Mouse (Mus musculus): Measurements from ENCODE around the gene Neo1.
A peak's percentile ranks its signal among the peaks of the same experiment; 100 is the strongest.
"Not testable (repeated sequence)": the region's sequence is repeated elsewhere in the genome, so short reads cannot be mapped to it uniquely, and the experiment has no call there.

The Neo1 gene

GRCm38 (mm10) chr9:59035342-59036158 lies 691 bp downstream of the Neo1 start:
- H3K27me3 ChIP-seq (ENCODE audit: control insufficient read depth, insufficient read depth, low read length, poor library complexity, severe bottlenecking) = no peaks in the 10 kb centered on the region
- no peaks in the 10 kb centered on the region for H3K36me3 ChIP-seq (ENCODE audit: control insufficient read depth, insufficient read depth, low read length, poor library complexity, severe bottlenecking)
- DNase-seq (ENCODE audit: low read depth, low spot score) = no peak

- Histone ChIP-seq H3K36me3 (ENCODE audit: control insufficient read depth, insufficient read depth, low read length, poor library complexity, severe bottlenecking) (no peaks in the 10 kb centered on the region), H3K27me3 (ENCODE audit: control insufficient read depth, insufficient read depth, low read length, poor library complexity, severe bottlenecking) (no peaks in the 10 kb centered on the region)
- DNase-seq (ENCODE audit: low read depth, low spot score) = no peak
Measured at GRCm38 (mm10) chr9:59034836-59035235, 1.4 kb downstream of the Neo1 start.

GRCm38 (mm10) chr9:59033492-59033891 lies 2.7 kb downstream of the Neo1 start:
- no peaks in the 10 kb centered on the region for H3K36me3 ChIP-seq (ENCODE audit: control insufficient read depth, insufficient read depth, low read length, poor library complexity, severe bottlenecking)
- no peak for DNase-seq (ENCODE audit: low read depth, low spot score)

GRCm38 (mm10) chr9:59024245-59024844 lies 11.9 kb downstream of the Neo1 start:
- no peak for DNase-seq (ENCODE audit: low read depth, low spot score)
- Histone ChIP-seq H3K27me3 (ENCODE audit: control insufficient read depth, insufficient read depth, low read length, poor library complexity, severe bottlenecking) (no peaks in the 10 kb centered on the region), H3K36me3 (ENCODE audit: control insufficient read depth, insufficient read depth, low read length, poor library complexity, severe bottlenecking) (no peaks in the 10 kb centered on the region)

More at GRCm38 (mm10) chr9:59033492-59033891, 2.7 kb downstream of the Neo1 start:
- no peaks in the 10 kb centered on the region for H3K27me3 ChIP-seq (ENCODE audit: control insufficient read depth, insufficient read depth, low read length, poor library complexity, severe bottlenecking)

GRCm38 (mm10) chr9:59016060-59016719 lies 20.1 kb downstream of the Neo1 start:
- Histone ChIP-seq H3K27me3 (ENCODE audit: control insufficient read depth, insufficient read depth, low read length, poor library complexity, severe bottlenecking) (no peaks in the 10 kb centered on the region; the same call in 1 of the 2 replicates), H3K36me3 (ENCODE audit: control insufficient read depth, insufficient read depth, low read length, poor library complexity, severe bottlenecking) (no peaks in the 10 kb centered on the region)
- no peak for DNase-seq (ENCODE audit: low read depth, low spot score)

GRCm38 (mm10) chr9:59013365-59013764 lies 22.9 kb downstream of the Neo1 start:
- H3K36me3 ChIP-seq (ENCODE audit: control insufficient read depth, insufficient read depth, low read length, poor library complexity, severe bottlenecking) = no peaks in the 10 kb centered on the region
- no peaks in the 10 kb centered on the region; the same call in 1 of the 2 replicates for H3K27me3 ChIP-seq (ENCODE audit: control insufficient read depth, insufficient read depth, low read length, poor library complexity, severe bottlenecking)
- DNase-seq (ENCODE audit: low read depth, low spot score) = peak; percentile 31

GRCm38 (mm10) chr9:58989255-58989928 lies 46.8 kb downstream of the Neo1 start:
- H3K27me3 ChIP-seq (ENCODE audit: control insufficient read depth, insufficient read depth, low read length, poor library complexity, severe bottlenecking) = no peaks in the 10 kb centered on the region
- no peaks in the 10 kb centered on the region for H3K36me3 ChIP-seq (ENCODE audit: control insufficient read depth, insufficient read depth, low read length, poor library complexity, severe bottlenecking)
- no peak for DNase-seq (ENCODE audit: low read depth, low spot score)

- DNase-seq (ENCODE audit: low read depth, low spot score) = no peak
- no peaks in the 10 kb centered on the region for H3K27me3 ChIP-seq (ENCODE audit: control insufficient read depth, insufficient read depth, low read length, poor library complexity, severe bottlenecking)
- H3K36me3 ChIP-seq (ENCODE audit: control insufficient read depth, insufficient read depth, low read length, poor library complexity, severe bottlenecking) = no peaks in the 10 kb centered on the region
Measured at GRCm38 (mm10) chr9:58979034-58979433, 57.2 kb downstream of the Neo1 start.

GRCm38 (mm10) chr9:58971154-58971553 lies 65.1 kb downstream of the Neo1 start:
- not testable (repeated sequence) for H3K36me3 ChIP-seq (ENCODE audit: control insufficient read depth, insufficient read depth, low read length, poor library complexity, severe bottlenecking); H3K27me3 ChIP-seq (ENCODE audit: control insufficient read depth, insufficient read depth, low read length, poor library complexity, severe bottlenecking); DNase-seq (ENCODE audit: low read depth, low spot score)

- Histone ChIP-seq H3K36me3 (ENCODE audit: control insufficient read depth, insufficient read depth, low read length, poor library complexity, severe bottlenecking) (no peaks in the 10 kb centered on the region), H3K27me3 (ENCODE audit: control insufficient read depth, insufficient read depth, low read length, poor library complexity, severe bottlenecking) (no peaks in the 10 kb centered on the region)
- no peak for DNase-seq (ENCODE audit: low read depth, low spot score)
Measured at GRCm38 (mm10) chr9:58967371-58967770, 68.9 kb downstream of the Neo1 start.

GRCm38 (mm10) chr9:58955507-58955906 lies 80.7 kb downstream of the Neo1 start:
- no peak for DNase-seq (ENCODE audit: low read depth, low spot score)
- no peaks in the 10 kb centered on the region for H3K27me3 ChIP-seq (ENCODE audit: control insufficient read depth, insufficient read depth, low read length, poor library complexity, severe bottlenecking)
- H3K36me3 ChIP-seq (ENCODE audit: control insufficient read depth, insufficient read depth, low read length, poor library complexity, severe bottlenecking) = no peaks in the 10 kb centered on the region

GRCm38 (mm10) chr9:58945910-58946309 lies 90.3 kb downstream of the Neo1 start:
- DNase-seq (ENCODE audit: low read depth, low spot score); H3K27me3 ChIP-seq (ENCODE audit: control insufficient read depth, insufficient read depth, low read length, poor library complexity, severe bottlenecking): not testable (repeated sequence)

GRCm38 (mm10) chr9:58934776-58935175 lies 101.5 kb downstream of the Neo1 start:
- Histone ChIP-seq H3K36me3 (ENCODE audit: control insufficient read depth, insufficient read depth, low read length, poor library complexity, severe bottlenecking) (no peaks in the 10 kb centered on the region), H3K27me3 (ENCODE audit: control insufficient read depth, insufficient read depth, low read length, poor library complexity, severe bottlenecking) (no peaks in the 10 kb centered on the region)
- no peak for DNase-seq (ENCODE audit: low read depth, low spot score)

More at GRCm38 (mm10) chr9:58945910-58946309, 90.3 kb downstream of the Neo1 start:
- not testable (repeated sequence) for H3K36me3 ChIP-seq (ENCODE audit: control insufficient read depth, insufficient read depth, low read length, poor library complexity, severe bottlenecking)

GRCm38 (mm10) chr9:58928103-58928502 lies 108.1 kb downstream of the Neo1 start:
- DNase-seq (ENCODE audit: low read depth, low spot score) = peak; percentile 80
- no peaks in the 10 kb centered on the region for H3K36me3 ChIP-seq (ENCODE audit: control insufficient read depth, insufficient read depth, low read length, poor library complexity, severe bottlenecking)

More at GRCm38 (mm10) chr9:58928103-58928502, 108.1 kb downstream of the Neo1 start:
- no peaks in the 10 kb centered on the region for H3K27me3 ChIP-seq (ENCODE audit: control insufficient read depth, insufficient read depth, low read length, poor library complexity, severe bottlenecking)

All from splenic B cell, adult 2 months (primary cell).